Mouse (Mus musculus) adrenal gland, postnatal 14 days (tissue): ENCODE measurements around the gene Kcnk13. TPM values are rescaled to one million over a fixed set of nuclear protein-coding genes. Genes with fewer than 3 reads are reported as not detected.
"Not testable (repeated sequence)": the region's sequence is repeated elsewhere in the genome, so short reads cannot be mapped to it uniquely, and the experiment has no call there.

Experiments
- DNase-seq: peaks from one replicate; pipeline ENCODE4 v3.0.0; 2021; ENCODE audit warnings: mixed read lengths
- total RNA-seq: library from RNA; stranded (reverse); gene quantifications from 2 replicates; pipeline ENCODE4 v1.2.3, GENCODE M21; 2021

Gene Kcnk13
- total RNA-seq, 1 experiment from 2014 or later: 1.0 TPM

GRCm38 (mm10) chr12:99965203-99966115 is 1.2 kb downstream of the Kcnk13 start:
- DNase-seq: peak; percentile 51

GRCm38 (mm10) chr12:99966116-99966770 is 1.9 kb downstream of the Kcnk13 start:
- DNase-seq: no peak

- DNase-seq: no peak
These were observed 2.6 kb downstream of the Kcnk13 start for GRCm38 (mm10) chr12:99966881-99967363.

GRCm38 (mm10) chr12:99969906-99970305 is 5.6 kb downstream of the Kcnk13 start:
- no peak for DNase-seq

GRCm38 (mm10) chr12:99971205-99971894 is 7.1 kb downstream of the Kcnk13 start:
- not testable (repeated sequence) for DNase-seq

GRCm38 (mm10) chr12:99972825-99973224 is 8.5 kb downstream of the Kcnk13 start:
- DNase-seq: no peak

GRCm38 (mm10) chr12:99973659-99974058 is 9.4 kb downstream of the Kcnk13 start:
- no peak for DNase-seq

GRCm38 (mm10) chr12:99979541-99979940 is 15.2 kb downstream of the Kcnk13 start:
- no peak for DNase-seq

- no peak for DNase-seq
These were observed 22.5 kb downstream of the Kcnk13 start for GRCm38 (mm10) chr12:99986797-99987196.

- peak; percentile 35 for DNase-seq
These were observed 23.8 kb downstream of the Kcnk13 start for GRCm38 (mm10) chr12:99988144-99988543.

GRCm38 (mm10) chr12:99992362-99992862 is 28.1 kb downstream of the Kcnk13 start:
- no peak for DNase-seq

- no peak for DNase-seq
These were observed 29.0 kb downstream of the Kcnk13 start for GRCm38 (mm10) chr12:99993146-99993890.

GRCm38 (mm10) chr12:99995951-99996350 is 31.7 kb downstream of the Kcnk13 start:
- no peak for DNase-seq

- no peak for DNase-seq
These were observed 35.4 kb downstream of the Kcnk13 start for GRCm38 (mm10) chr12:99999726-100000125.

- DNase-seq: no peak
These were observed 36.1 kb downstream of the Kcnk13 start for GRCm38 (mm10) chr12:100000381-100000780.

GRCm38 (mm10) chr12:100001246-100001645 is 36.9 kb downstream of the Kcnk13 start:
- no peak for DNase-seq

- DNase-seq: no peak
These were observed 37.6 kb downstream of the Kcnk13 start for GRCm38 (mm10) chr12:100001910-100002309.

GRCm38 (mm10) chr12:100002914-100003587 is 38.8 kb downstream of the Kcnk13 start:
- no peak for DNase-seq

GRCm38 (mm10) chr12:100005285-100005684 is 41.0 kb downstream of the Kcnk13 start:
- no peak for DNase-seq

GRCm38 (mm10) chr12:100006681-100007080 is 42.4 kb downstream of the Kcnk13 start:
- no peak for DNase-seq

GRCm38 (mm10) chr12:100012839-100013238 is 48.5 kb downstream of the Kcnk13 start:
- no peak for DNase-seq
